Mouse (Mus musculus) layer of hippocampus, postnatal 14 days (tissue): ENCODE data around the gene Gm20695. TPM values are rescaled to one million over a fixed set of nuclear protein-coding genes. Genes with fewer than 3 reads are reported as not detected.

Source experiments
- DNase-seq, 2 experiments: peaks; one replicate each; pipeline ENCODE4 v3.0.0; 2021 to 2022; ENCODE audit warnings: low spot score in 2 of 2, mixed read lengths in 1 of 2
- total RNA-seq, 2 experiments: library from RNA; stranded (reverse); gene quantifications; 2 replicates each; pipeline ENCODE4 v1.2.3; 2021

Gm20695 gene
- total RNA-seq, 2 experiments from 2014 or later: 0.48 to 1.7 TPM

- no peak for DNase-seq
Measured at GRCm38 (mm10) chr16:3893739-3894138, 9.3 kb downstream of the Gm20695 start.

- no peak for DNase-seq
Measured at GRCm38 (mm10) chr16:3895173-3895792, 10.8 kb downstream of the Gm20695 start.

- DNase-seq: no peak
Measured at GRCm38 (mm10) chr16:3896046-3896445, 11.6 kb downstream of the Gm20695 start.

GRCm38 (mm10) chr16:3896553-3896952 lies 12.1 kb downstream of the Gm20695 start:
- DNase-seq: no peak

- no peak for DNase-seq
Measured at GRCm38 (mm10) chr16:3907471-3907870, 23.0 kb downstream of the Gm20695 start.

- peak; percentile 95 to 96 for DNase-seq
Measured at GRCm38 (mm10) chr16:3908537-3909111, 24.2 kb downstream of the Gm20695 start, which contains the start of the genes 1700037C18Rik and Cluap1. Gene 1700037C18Rik, minus strand, starts transcription at chr16:3908689. Gene Cluap1, plus strand, starts transcription at chr16:3908801.

GRCm38 (mm10) chr16:3909118-3909517 lies 24.7 kb downstream of the Gm20695 start:
- no peak for DNase-seq

GRCm38 (mm10) chr16:3920756-3921155 lies 36.3 kb downstream of the Gm20695 start:
- DNase-seq: no peak

- no peak for DNase-seq
Measured at GRCm38 (mm10) chr16:3923515-3923914, 39.1 kb downstream of the Gm20695 start.

GRCm38 (mm10) chr16:3923966-3924365 lies 39.5 kb downstream of the Gm20695 start:
- no peak for DNase-seq

GRCm38 (mm10) chr16:3928582-3928981 lies 44.1 kb downstream of the Gm20695 start:
- DNase-seq: no peak

GRCm38 (mm10) chr16:3929151-3929550 lies 44.7 kb downstream of the Gm20695 start:
- DNase-seq: peak in 1 of 2 experiments; percentile 16

- DNase-seq: no peak
Measured at GRCm38 (mm10) chr16:3933536-3933935, 49.1 kb downstream of the Gm20695 start.

- DNase-seq: no peak
Measured at GRCm38 (mm10) chr16:3934091-3934490, 49.6 kb downstream of the Gm20695 start.

GRCm38 (mm10) chr16:3934701-3935100 lies 50.3 kb downstream of the Gm20695 start:
- DNase-seq: no peak

- DNase-seq: no peak
Measured at GRCm38 (mm10) chr16:3951141-3951540, 66.7 kb downstream of the Gm20695 start.

GRCm38 (mm10) chr16:3956369-3956768 lies 71.9 kb downstream of the Gm20695 start:
- DNase-seq: no peak

GRCm38 (mm10) chr16:3959261-3959660 lies 74.8 kb downstream of the Gm20695 start:
- DNase-seq: no peak

- DNase-seq: no peak
Measured at GRCm38 (mm10) chr16:3964990-3965389, 80.5 kb downstream of the Gm20695 start.

- DNase-seq: no peak
Measured at GRCm38 (mm10) chr16:3965534-3965933, 81.1 kb downstream of the Gm20695 start.
